Mouse (Mus musculus): ENCODE measurements around the gene Cnot6l. TPM values are rescaled to one million over a fixed set of nuclear protein-coding genes. Genes with fewer than 3 reads are reported as not detected.

Cnot6l gene
- polyA plus RNA-seq (2012; fragmentation: generic; extraction: Trizol): 1 to 10 TPM in 1 of 2 experiments, under 1 TPM in 1; 0.23 to 4.1 TPM

GRCm38 (mm10) chr5:96164021-96164411 lies at the start of gene Cnot6l:
Gene Cnot6l (minus strand): TSS chr5:96164171.

GRCm38 (mm10) chr5:96209459-96209858 lies 45.5 kb upstream of the Cnot6l start, which contains the start of gene Mrpl1:
Gene Mrpl1 (plus strand): TSS chr5:96209493.

Other genes with a start within 250 kb of the Cnot6l start
- gene Cxcl13, start 207.2 kb downstream of the Cnot6l start, polyA plus RNA-seq (2012; fragmentation: generic; extraction: Trizol): under 1 TPM in 1 of 2 experiments, not detected in 1; 0.06 TPM
- gene Mrpl1, start 45.3 kb upstream of the Cnot6l start, polyA plus RNA-seq (2012; fragmentation: generic; extraction: Trizol): 1 to 10 TPM in 1 of 2 experiments, under 1 TPM in 1; 0.32 to 3.5 TPM
- gene Fras1, start 209.8 kb upstream of the Cnot6l start, polyA plus RNA-seq (2012; fragmentation: generic; extraction: Trizol): under 1 TPM; 0.02 to 0.07 TPM